Mouse (Mus musculus) spleen, adult 2 months (tissue): ENCODE results near the gene Gucy2g.

Source experiments
- CTCF ChIP-seq: fragments of 200-500 bp; IDR thresholded peaks from 2 replicates; pipeline ENCODE4 v1.5.1; 2011; ENCODE audit warnings: mild to moderate bottlenecking, inconsistent platforms; ENCODE audit not compliant: insufficient read depth, insufficient read length, insufficient replicate concordance; ENCODE audit errors: extremely low read depth
- POLR2A ChIP-seq: fragments of 200-500 bp; IDR thresholded peaks from 2 replicates; pipeline ENCODE4 v1.6.1; 2011; ENCODE audit warnings: low read depth, low read length, inconsistent platforms

GRCm38 (mm10) chr19:55218741-55219221 is 22.3 kb downstream of the Gucy2g start:
- no peak for TF ChIP-seq CTCF
- TF ChIP-seq POLR2A = no peak
